Mouse (Mus musculus): ENCODE results near the gene Cend1.

The Cend1 gene

DNA sequence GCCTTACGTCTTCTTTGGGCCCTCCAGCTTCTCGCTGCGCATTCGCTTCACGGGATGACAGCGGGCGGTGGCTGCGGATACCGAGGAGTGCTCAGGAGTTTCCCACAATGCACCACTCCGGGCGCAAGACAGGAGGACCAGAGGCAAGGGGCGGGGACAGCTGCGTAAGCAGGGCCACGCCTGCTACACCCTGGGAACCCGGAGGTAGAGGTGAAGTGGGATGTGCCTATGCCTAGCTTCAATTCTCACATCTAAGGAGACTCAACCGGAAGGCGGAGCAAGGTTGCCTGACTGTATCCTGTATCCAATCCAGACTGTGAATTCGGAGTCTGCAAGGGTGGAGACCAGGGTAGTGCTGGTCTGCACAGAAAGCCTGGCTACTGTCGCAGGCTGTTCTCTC lies at the start of gene Cend1:
TSS of gene Cend1 (minus strand) at position 182 of the 400 bp plus-strand sequence.
- in situ Hi-C loops (cut with MseI, MboI): no loop called here

DNA sequence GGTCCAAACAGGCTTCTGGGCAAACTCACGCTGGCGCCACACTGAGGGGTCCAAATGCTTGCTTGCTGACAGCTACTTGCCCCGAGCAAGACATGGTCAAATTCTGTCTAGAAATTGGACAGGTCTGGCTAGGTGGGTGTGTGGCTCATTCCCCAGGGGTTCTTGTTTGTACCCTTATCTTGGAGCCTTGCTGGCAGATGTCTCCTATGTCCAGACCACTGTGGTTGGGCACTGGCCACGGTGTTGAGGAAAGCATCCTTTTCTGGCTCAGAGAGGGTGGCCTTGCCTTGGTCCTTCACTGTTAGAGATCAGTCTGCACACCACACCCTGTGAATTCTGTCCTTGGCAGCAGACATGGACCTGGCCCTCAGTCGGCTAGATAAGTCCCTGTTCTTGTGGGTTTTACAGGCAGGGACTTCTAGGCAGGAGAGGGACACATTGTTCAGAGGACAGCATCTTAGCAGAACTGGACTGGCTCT lies 49.0 kb upstream of the Cend1 start:
- in situ Hi-C loops (cut with MseI, MboI): no loop called here

- in situ Hi-C loops (cut with MseI, MboI): no loop called here
Measured at GRCm38 (mm10) chr7:141477578-141478269, 48.4 kb upstream of the Cend1 start.

- in situ Hi-C loops (cut with MseI, MboI): no loop called here
Measured at GRCm38 (mm10) chr7:141476981-141477370, 47.7 kb upstream of the Cend1 start.

DNA sequence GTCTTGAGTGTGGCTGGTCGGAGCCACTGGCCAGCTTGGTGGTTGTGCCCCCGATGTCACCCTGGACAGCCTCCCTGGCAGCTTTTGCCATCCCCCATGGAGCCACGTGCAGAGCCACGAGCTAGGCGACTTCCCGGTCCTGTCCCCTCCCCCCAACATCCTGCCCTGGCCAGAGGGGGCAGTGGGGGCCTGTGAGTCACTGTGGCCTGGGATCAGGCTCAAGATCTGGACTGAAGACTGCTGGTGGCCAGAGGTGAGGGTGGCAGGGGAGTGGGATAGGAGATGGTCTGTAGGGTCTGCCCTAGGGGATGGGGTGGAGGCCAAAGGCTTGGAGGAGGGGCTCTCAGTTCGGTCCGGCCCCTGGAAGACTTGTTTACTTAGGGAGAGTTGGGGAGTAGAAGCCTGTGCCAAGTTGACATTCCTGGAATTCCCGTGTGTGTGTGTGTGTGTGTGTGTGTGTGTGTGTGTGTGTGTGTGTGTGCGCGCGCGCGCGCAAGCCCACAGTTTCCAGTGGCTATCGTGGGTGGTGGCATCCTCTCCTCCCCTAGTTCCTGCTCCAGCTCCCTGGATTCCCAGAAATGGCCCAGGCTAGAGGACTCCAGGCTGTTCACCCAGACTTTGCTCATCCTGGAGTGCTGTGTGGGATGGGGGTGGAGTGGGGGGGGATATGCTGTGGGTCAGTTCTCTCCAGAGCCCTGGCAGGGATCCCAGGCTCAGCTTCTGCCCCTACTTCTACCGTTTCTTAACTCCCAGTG lies 47.1 kb upstream of the Cend1 start:
- in situ Hi-C loops (cut with MseI, MboI): no loop called here

- in situ Hi-C loops (cut with MseI, MboI): no loop called here
Measured at GRCm38 (mm10) chr7:141475805-141476158, 46.5 kb upstream of the Cend1 start.

DNA sequence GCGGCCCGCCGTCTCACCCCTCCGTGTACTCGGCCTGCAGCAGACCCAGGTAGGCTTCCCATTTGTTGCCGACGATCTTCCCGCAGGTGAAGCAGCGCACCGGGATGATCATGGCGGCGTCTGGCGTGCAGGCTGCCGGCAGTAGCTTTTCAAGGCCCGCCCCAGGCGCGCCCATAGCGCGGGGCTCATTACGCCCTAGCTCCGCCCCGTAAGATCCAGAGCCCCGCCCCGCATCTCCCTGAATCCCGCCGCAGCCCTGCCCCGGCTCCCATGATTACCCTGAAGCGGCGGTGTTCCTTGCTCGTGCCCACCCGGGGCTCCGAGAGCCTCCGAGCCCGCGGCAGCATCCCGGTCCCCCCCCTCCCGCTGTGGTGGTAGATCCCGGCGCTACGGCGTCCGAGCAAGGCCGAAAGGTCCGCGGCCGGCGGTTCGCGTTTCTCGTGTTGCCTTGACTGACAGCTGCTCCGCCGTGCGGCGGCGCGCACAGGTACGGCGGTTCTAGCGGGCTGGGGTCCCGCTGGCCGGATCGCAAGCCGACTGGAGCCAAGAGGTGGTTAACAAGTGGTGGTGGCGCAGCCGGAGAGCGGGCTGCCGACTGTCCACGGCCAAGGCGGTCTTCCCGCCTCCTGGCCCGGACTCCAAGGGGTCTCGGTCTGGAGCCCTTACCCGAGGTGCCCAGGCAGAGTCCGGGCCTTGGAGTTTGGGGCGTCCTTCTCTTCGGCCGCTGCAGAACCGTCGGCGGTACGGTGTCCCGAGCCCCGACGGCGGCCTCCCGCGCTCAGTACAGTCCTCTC lies 45.9 kb upstream of the Cend1 start, which contains the start of the genes Polr2l and Tspan4:
TSS of gene Polr2l (minus strand) at position 122 of the 794 bp plus-strand sequence.
TSS of gene Tspan4 (plus strand) at position 230 of the 794 bp plus-strand sequence.
- in situ Hi-C loops (cut with MseI, MboI): no loop called here

GRCm38 (mm10) chr7:141474160-141474559 lies 44.9 kb upstream of the Cend1 start:
- in situ Hi-C loops (cut with MseI, MboI): no loop called here

- in situ Hi-C loops (cut with MseI, MboI): no loop called here
Measured at GRCm38 (mm10) chr7:141472763-141473162, 43.5 kb upstream of the Cend1 start.

DNA sequence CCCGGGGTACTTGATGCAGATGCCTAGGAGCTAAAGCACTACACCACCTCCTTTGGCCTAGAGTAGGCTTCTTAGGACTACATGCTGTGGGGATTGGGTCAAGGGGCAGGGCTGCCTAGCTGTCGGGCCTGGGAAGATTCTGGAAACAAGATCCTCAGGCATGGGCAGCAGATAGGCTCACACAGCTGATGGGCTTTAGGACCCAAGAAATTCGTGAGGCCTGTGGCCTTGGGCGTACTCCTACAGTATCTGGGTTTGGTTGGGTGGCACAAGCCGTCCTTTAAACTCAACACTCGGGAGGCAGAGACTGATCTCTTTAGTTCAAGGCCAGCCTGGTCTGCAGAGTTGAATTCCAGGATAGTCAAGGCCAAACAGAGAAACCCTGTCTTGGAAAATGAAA lies 42.9 kb upstream of the Cend1 start:
- in situ Hi-C loops (cut with MseI, MboI): no loop called here

DNA sequence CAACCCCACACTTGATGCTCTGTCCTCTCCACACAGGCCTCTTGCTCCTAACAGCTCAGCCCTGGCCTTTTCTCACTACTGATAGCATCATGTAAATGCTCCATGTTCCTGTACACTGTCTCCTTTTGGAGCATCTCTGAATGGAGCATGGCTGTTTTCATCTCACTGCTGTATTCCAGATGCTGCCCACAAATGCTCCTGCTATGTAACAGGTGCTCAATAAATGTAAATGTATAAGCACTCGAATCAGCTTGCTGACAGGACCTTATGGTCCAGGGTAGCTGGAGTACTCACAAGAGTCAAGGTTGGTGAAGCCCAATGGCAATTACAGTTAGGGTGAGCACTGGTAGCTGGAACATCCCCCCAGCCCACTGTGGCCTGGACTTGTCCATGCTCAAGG lies 41.9 kb upstream of the Cend1 start:
- in situ Hi-C loops (cut with MseI, MboI): no loop called here

DNA sequence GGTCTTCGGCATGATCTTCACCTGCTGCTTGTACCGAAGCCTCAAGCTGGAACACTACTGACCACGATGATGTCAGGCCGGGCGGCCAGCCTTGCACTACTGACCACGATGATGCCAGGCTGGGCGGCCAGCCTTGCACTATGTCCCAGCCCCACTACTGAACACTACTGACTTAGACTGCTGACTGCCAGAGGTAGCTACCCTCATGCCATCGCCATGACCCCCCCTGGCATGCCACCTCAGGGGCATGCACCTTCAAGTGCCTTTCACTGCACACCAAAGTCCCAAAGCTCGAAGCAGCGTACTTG lies 41.3 kb upstream of the Cend1 start:
- in situ Hi-C loops (cut with MseI, MboI): no loop called here

- in situ Hi-C loops (cut with MseI, MboI): no loop called here
Measured at GRCm38 (mm10) chr7:141469901-141470636, 40.8 kb upstream of the Cend1 start.

DNA sequence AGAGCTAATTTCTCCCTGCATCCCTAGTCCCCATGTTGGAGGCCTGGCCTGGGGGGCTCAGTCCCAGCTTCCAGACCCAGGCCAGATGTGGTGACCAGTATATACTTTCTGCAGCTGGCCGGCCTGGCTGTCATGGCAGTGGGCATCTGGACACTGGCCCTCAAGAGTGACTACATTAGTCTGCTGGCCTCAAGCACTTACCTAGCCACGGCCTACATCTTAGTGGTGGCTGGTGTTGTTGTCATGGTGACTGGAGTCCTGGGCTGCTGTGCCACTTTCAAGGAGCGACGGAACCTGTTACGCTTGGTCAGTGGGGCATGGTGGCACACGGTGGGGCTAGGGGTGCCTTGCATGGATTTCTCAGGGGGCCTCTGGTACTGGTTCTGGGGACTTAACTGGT lies 40.1 kb upstream of the Cend1 start:
- in situ Hi-C loops (cut with MseI, MboI): no loop called here

DNA sequence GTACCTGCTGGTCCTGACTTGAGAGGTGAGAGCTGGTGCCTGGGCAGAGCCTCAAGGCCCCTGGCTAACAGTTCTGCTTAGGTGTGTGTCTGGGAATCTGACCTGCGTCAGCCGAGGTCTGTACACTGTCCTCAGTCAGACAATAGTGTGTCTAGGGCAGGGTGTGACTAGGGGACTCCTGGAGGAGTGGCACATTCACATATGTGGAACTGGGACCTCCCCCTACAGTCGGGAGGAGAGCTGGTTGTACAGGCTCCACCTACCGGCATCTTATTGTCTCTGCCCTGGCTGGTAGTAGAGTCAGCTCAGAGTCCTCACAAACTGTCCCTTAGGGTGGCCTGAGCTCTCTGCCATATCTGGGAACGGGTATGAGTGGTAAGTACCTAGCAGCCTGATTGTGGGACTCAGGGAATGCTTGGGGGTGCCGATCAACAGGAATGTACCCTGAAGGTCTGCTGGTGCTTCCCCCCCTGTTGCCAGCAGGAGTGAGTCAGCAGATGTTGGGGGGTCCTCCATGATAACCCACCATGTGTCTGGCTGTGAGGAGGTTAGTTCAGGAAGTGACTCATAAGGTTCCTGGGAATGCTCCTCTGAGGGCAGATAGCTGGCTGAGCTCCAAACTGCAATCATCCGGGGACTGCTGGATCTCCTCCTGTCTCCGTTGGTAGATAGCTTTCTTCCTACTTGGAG lies 39.4 kb upstream of the Cend1 start:
- in situ Hi-C loops (cut with MseI, MboI): no loop called here

DNA sequence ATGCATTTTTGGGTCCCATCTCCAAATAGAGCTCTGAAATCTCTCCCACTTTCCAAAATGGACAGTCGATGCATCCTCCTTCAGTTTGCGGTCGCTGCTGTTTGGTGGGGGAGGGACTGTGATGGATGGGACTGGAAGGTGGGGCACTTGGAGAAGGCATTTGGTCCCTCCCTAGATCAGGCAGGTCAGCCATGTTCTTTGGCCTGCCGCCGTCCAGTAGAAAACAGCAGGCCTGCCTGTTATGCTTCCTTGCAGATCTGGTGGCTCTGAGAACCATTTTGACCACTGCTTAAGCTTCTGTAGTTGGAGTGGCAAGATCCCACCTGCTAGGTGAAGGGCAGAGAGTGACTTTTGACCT lies 38.9 kb upstream of the Cend1 start:
- in situ Hi-C loops (cut with MseI, MboI): no loop called here

DNA sequence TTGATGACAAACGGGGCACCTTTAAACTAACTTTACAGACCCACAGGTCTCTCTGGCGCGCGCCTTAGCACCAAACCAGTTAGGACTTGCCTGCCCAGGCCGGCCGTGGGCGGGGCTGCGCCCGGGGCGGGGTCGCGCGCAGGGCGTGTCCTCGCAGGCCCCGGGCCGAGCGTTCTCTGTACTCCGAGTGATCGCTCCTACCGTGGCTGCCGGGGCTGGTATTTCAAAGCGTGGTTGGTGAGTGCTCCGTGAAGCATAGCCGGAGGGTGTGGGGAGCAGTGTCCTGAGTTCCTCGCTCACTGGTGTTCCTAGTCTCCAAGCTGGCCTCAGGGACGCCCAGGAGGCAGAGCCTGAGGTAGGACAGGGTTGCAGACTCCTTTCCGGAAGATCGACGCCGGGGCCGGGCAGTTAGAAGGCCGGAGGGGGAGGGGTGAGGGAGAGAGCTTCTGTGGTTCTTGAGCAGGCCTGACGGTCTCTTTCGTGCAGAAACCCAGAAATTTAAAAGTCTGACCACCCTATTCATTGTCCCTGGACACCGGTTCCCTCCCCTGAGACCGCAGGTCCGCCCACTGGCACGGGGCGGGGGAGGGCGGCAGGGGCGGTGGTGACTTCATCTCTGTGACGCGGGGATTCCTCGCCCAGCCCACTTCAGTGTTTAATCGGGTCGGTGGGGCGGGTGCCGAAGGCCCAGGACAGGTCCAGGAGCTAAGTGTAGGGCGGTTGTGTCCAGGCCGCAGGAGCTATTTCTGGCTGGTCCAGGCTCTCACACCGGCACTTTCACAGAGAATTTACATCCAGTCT lies 38.1 kb upstream of the Cend1 start, which contains the start of gene Cd151:
TSS of gene Cd151 (plus strand) at position 163 of the 801 bp plus-strand sequence.
- in situ Hi-C loops (cut with MseI, MboI): no loop called here

- in situ Hi-C loops (cut with MseI, MboI): no loop called here
Measured at GRCm38 (mm10) chr7:141466607-141467148, 37.4 kb upstream of the Cend1 start.

GRCm38 (mm10) chr7:141466045-141466394 lies 36.7 kb upstream of the Cend1 start:
- in situ Hi-C loops (cut with MseI, MboI): no loop called here
